Mouse (Mus musculus) limb, embryonic 12.5 days (tissue): Measurements from ENCODE around the gene Ctbp1. TPM values are rescaled to one million over a fixed set of nuclear protein-coding genes. Genes with fewer than 3 reads are reported as not detected.

Experiments
- ATAC-seq: fragments of 200-750 bp; cut with Nextera tagmentation; 2 replicates; pipeline ENCODE4 v1.8.0; 2017; ENCODE audit warnings: low read depth, moderate TSS enrichment; ENCODE audit not compliant: insufficient number of reproducible peaks, insufficient read depth, low FRiP score, low TSS enrichment
- H3K27ac ChIP-seq: fragments of 300-500 bp; sonication (generic); 2 replicates; pipeline ENCODE4 v1.5.1; 2016; ENCODE audit warnings: mild to moderate bottlenecking, moderate library complexity
- H3K27me3 ChIP-seq: fragments of 300-500 bp; sonication (generic); 2 replicates; pipeline ENCODE4 v1.6.1; 2016; ENCODE audit warnings: mild to moderate bottlenecking, moderate library complexity
- H3K36me3 ChIP-seq: fragments of 300-500 bp; sonication (generic); 2 replicates; pipeline ENCODE4 v1.6.1; 2016; ENCODE audit warnings: mild to moderate bottlenecking, moderate library complexity
- H3K4me1 ChIP-seq: fragments of 300-500 bp; sonication (generic); replicated peaks from 2 replicates; pipeline ENCODE4 v1.6.1; 2016
- H3K4me2 ChIP-seq: fragments of 300-500 bp; sonication (generic); 2 replicates; pipeline ENCODE4 v1.6.1; 2016; ENCODE audit warnings: mild to moderate bottlenecking, moderate library complexity
- H3K4me3 ChIP-seq: fragments of 300-500 bp; sonication (generic); replicated peaks from 2 replicates; pipeline ENCODE4 v1.5.1; 2016; ENCODE audit warnings: mild to moderate bottlenecking
- H3K9ac ChIP-seq: fragments of 300-500 bp; sonication (generic); replicated peaks from 2 replicates; pipeline ENCODE4 v1.6.1; 2016; ENCODE audit warnings: mild to moderate bottlenecking, moderate library complexity
- H3K9me3 ChIP-seq: fragments of 300-500 bp; sonication (generic); 2 replicates; pipeline ENCODE4 v1.6.1; 2016; ENCODE audit warnings: mild to moderate bottlenecking, moderate library complexity
- WGBS: fragments of 180-500 bp; shearing (Covaris S2); methylation state at CpG from one replicate; pipeline ENCODE4 v1.1.7; 2016; 5-methylcytosine and 5-hydroxymethylcytosine counted together
- polyA plus RNA-seq: library from polyadenylated mRNA; unstranded; fragments of >200 nt; fragmentation: Nextera tagmentation; extraction: Ambion mirVana; gene quantifications from 2 replicates; pipeline ENCODE4 v1.2.1, GENCODE M21; 2016

Ctbp1 gene
- polyA plus RNA-seq, 1 experiment from 2014 or later, result 439 TPM

GRCm38 (mm10) chr5:33222841-33223744 lies 51.7 kb downstream of the Ctbp1 start:
- ATAC-seq, result no peak
- no peaks in the 10 kb centered on the region for H3K27me3 ChIP-seq
- H3K4me1 ChIP-seq, result peaks cover 33% of the 10 kb centered on the region
- H3K4me3 ChIP-seq, result no peak overlapping the region
- H3K9ac ChIP-seq, result no peak overlapping the region
- no peaks in the 10 kb centered on the region for H3K36me3 ChIP-seq
- 50% methylated on average over 9 of the region's 9 CpGs for WGBS
- no peaks in the 10 kb centered on the region for H3K9me3 ChIP-seq
- H3K27ac ChIP-seq, result peak overlapping the region; percentile 24; the same call in 1 of the 2 replicates
- H3K4me2 ChIP-seq, result no peak overlapping the region

GRCm38 (mm10) chr5:33222389-33222788 lies 52.4 kb downstream of the Ctbp1 start:
- no peak for ATAC-seq
- H3K4me3 ChIP-seq, result no peak overlapping the region
- peaks cover 40% of the 10 kb centered on the region for H3K4me1 ChIP-seq
- peak overlapping the region; percentile 24; the same call in 1 of the 2 replicates for H3K27ac ChIP-seq
- 35% methylated on average over 6 of the region's 6 CpGs for WGBS
- no peak overlapping the region for H3K9ac ChIP-seq
- H3K9me3 ChIP-seq, result no peaks in the 10 kb centered on the region
- no peaks in the 10 kb centered on the region for H3K36me3 ChIP-seq
- H3K4me2 ChIP-seq, result no peak overlapping the region
- H3K27me3 ChIP-seq, result no peaks in the 10 kb centered on the region

GRCm38 (mm10) chr5:33220350-33221044 lies 54.3 kb downstream of the Ctbp1 start:
- WGBS, result 64% methylated on average over 10 of the region's 10 CpGs
- H3K4me2 ChIP-seq, result no peak overlapping the region
- no peak overlapping the region for H3K9ac ChIP-seq
- H3K4me3 ChIP-seq, result no peak overlapping the region
- H3K4me1 ChIP-seq, result peaks cover 42% of the 10 kb centered on the region
- H3K9me3 ChIP-seq, result no peaks in the 10 kb centered on the region
- H3K27ac ChIP-seq, result no peak overlapping the region
- no peaks in the 10 kb centered on the region for H3K27me3 ChIP-seq
- no peak for ATAC-seq
- no peaks in the 10 kb centered on the region for H3K36me3 ChIP-seq

- Histone ChIP-seq H3K36me3 (no peaks in the 10 kb centered on the region), H3K27me3 (no peaks in the 10 kb centered on the region), H3K9ac (no peak overlapping the region), H3K27ac (no peak overlapping the region), H3K9me3 (no peaks in the 10 kb centered on the region), H3K4me2 (no peak overlapping the region), H3K4me1 (peaks cover 39% of the 10 kb centered on the region), H3K4me3 (no peak overlapping the region)
- WGBS, result 92% methylated on average over 4 of the region's 4 CpGs
- ATAC-seq, result no peak
Measured at GRCm38 (mm10) chr5:33219831-33220230, 55.0 kb downstream of the Ctbp1 start.

GRCm38 (mm10) chr5:33218746-33219449 lies 55.9 kb downstream of the Ctbp1 start:
- H3K4me3 ChIP-seq, result no peak overlapping the region
- no peak overlapping the region for H3K27ac ChIP-seq
- no peak overlapping the region for H3K4me2 ChIP-seq
- 88% methylated on average over 20 of the region's 20 CpGs for WGBS
- no peaks in the 10 kb centered on the region for H3K9me3 ChIP-seq
- no peaks in the 10 kb centered on the region for H3K36me3 ChIP-seq
- peaks cover 39% of the 10 kb centered on the region for H3K4me1 ChIP-seq
- H3K27me3 ChIP-seq, result no peaks in the 10 kb centered on the region
- H3K9ac ChIP-seq, result no peak overlapping the region
- no peak for ATAC-seq

GRCm38 (mm10) chr5:33218081-33218480 lies 56.7 kb downstream of the Ctbp1 start, which contains the start of gene Spon2:
Gene Spon2 (minus strand): TSS chr5:33218455.
- Histone ChIP-seq H3K4me2 (no peak within 1 kb of the TSS; the same call in 1 of the 2 replicates), H3K27ac (0 out of 2 replicates have a peak within 1 kb of the TSS, but pooled peaks have one; percentile 19)

GRCm38 (mm10) chr5:33217663-33218062 lies 57.1 kb downstream of the Ctbp1 start:
- H3K27me3 ChIP-seq, result no peaks in the 10 kb centered on the region
- H3K27ac ChIP-seq, result 0 out of 2 replicates have a peak overlapping the region, but pooled peaks have one; percentile 19
- H3K4me1 ChIP-seq, result peaks cover 30% of the 10 kb centered on the region
- no peaks in the 10 kb centered on the region for H3K36me3 ChIP-seq
- no peak overlapping the region; the same call in 1 of the 2 replicates for H3K4me2 ChIP-seq
- H3K9ac ChIP-seq, result no peak overlapping the region
- 47% methylated on average over 3 of the region's 3 CpGs for WGBS
- ATAC-seq, result no peak
- H3K4me3 ChIP-seq, result no peak overlapping the region
- H3K9me3 ChIP-seq, result no peaks in the 10 kb centered on the region

More at GRCm38 (mm10) chr5:33218081-33218480, 56.7 kb downstream of the Ctbp1 start, which contains the start of gene Spon2:
- no peaks in the 10 kb centered on the region for H3K36me3 ChIP-seq
- no peaks in the 10 kb centered on the region for H3K27me3 ChIP-seq
- 32% methylated on average over 5 of the region's 5 CpGs for WGBS
- no peak for ATAC-seq
- peaks cover 35% of the 10 kb centered on the region for H3K4me1 ChIP-seq
- no peaks in the 10 kb centered on the region for H3K9me3 ChIP-seq
- H3K4me3 ChIP-seq, result no peak within 1 kb of the TSS
- H3K9ac ChIP-seq, result no peak within 1 kb of the TSS

- no peak overlapping the region for H3K4me2 ChIP-seq
- no peak overlapping the region for H3K9ac ChIP-seq
- WGBS, result 67% methylated on average over 4 of the region's 4 CpGs
- H3K36me3 ChIP-seq, result no peaks in the 10 kb centered on the region
- no peak overlapping the region for H3K4me3 ChIP-seq
- ATAC-seq, result no peak
- H3K27ac ChIP-seq, result no peak overlapping the region
- H3K9me3 ChIP-seq, result no peaks in the 10 kb centered on the region
- no peaks in the 10 kb centered on the region for H3K27me3 ChIP-seq
- peaks cover 13% of the 10 kb centered on the region for H3K4me1 ChIP-seq
Measured at GRCm38 (mm10) chr5:33214723-33215122, 60.1 kb downstream of the Ctbp1 start.

- 81% methylated on average over 5 of the region's 5 CpGs for WGBS
- no peak overlapping the region for H3K9ac ChIP-seq
- no peaks in the 10 kb centered on the region for H3K27me3 ChIP-seq
- no peaks in the 10 kb centered on the region; the same call in 1 of the 2 replicates for H3K4me1 ChIP-seq
- no peaks in the 10 kb centered on the region for H3K9me3 ChIP-seq
- H3K4me3 ChIP-seq, result no peak overlapping the region
- no peak overlapping the region for H3K4me2 ChIP-seq
- H3K36me3 ChIP-seq, result no peaks in the 10 kb centered on the region
- no peak overlapping the region for H3K27ac ChIP-seq
- no peak for ATAC-seq
Measured at GRCm38 (mm10) chr5:33211254-33211653, 63.5 kb downstream of the Ctbp1 start.

GRCm38 (mm10) chr5:33210515-33210914 lies 64.3 kb downstream of the Ctbp1 start:
- H3K4me3 ChIP-seq, result no peak overlapping the region
- no peaks in the 10 kb centered on the region for H3K36me3 ChIP-seq
- no peak for ATAC-seq
- WGBS, result 93% methylated on average over 3 of the region's 3 CpGs
- H3K4me1 ChIP-seq, result no peaks in the 10 kb centered on the region; the same call in 1 of the 2 replicates
- H3K27me3 ChIP-seq, result no peaks in the 10 kb centered on the region
- no peaks in the 10 kb centered on the region for H3K9me3 ChIP-seq
- no peak overlapping the region for H3K27ac ChIP-seq
- no peak overlapping the region for H3K9ac ChIP-seq
- no peak overlapping the region for H3K4me2 ChIP-seq
